Mouse (Mus musculus): ENCODE data around the gene Tubb4b. TPM values are rescaled to one million over a fixed set of nuclear protein-coding genes. Genes with fewer than 3 reads are reported as not detected.

Tubb4b gene
- total and polyA plus RNA-seq, 3 experiments, result 356 to 592 (median 520) TPM

DNA sequence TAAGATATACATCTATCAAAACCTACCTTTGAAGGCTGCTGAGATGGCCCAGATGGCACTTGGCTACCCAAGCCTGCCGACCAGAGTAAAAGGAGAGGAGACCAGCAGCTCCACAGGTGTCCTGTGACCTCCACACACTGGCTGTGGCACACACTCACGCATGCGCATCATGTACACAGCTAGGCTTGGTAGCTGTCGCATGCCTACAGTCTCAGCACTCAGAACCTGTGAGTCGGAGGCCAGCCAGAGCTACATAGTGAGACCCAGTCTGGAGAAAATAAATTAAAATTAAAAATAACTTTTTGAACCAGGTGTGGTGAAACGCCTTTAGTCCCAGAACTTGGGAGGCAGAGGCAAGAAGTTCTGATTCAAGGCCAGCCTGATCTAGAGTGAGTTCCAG is 36.7 kb downstream of the Tubb4b start:
- DNase-seq (ENCODE audit: extremely low read depth), result no peak
- peaks cover 0 to 3% of the 10 kb centered on the region in 2 experiments for H3K36me3 ChIP-seq (replicated peaks in 1 of 2; ENCODE audit: control insufficient read depth in 1 of 2, insufficient read depth in 1 of 2, low read length in 1 of 2)
- H3K79me2 ChIP-seq (replicated peaks; ENCODE audit: control insufficient read depth, extremely low read depth, insufficient read depth, poor library complexity, severe bottlenecking), result 0 out of 2 replicates have a peak, but pooled peaks cover 1% of the 10 kb centered on the region
- no peak overlapping the region for H3K9ac ChIP-seq (ENCODE audit: insufficient read depth, low read depth)
- TF ChIP-seq ZC3H11A (IDR thresholded peaks at IDR 0.05; ENCODE audit: low read depth, low read length), result no peak
- TF ChIP-seq KAT2A (IDR thresholded peaks at IDR 0.05; ENCODE audit: insufficient replicate concordance, low read length), result no peak
- no peak for TF ChIP-seq ELF1 (IDR thresholded peaks at IDR 0.05; ENCODE audit: low read depth, low read length)
- H3K4me2 ChIP-seq (ENCODE audit: insufficient read depth, low read depth, poor library complexity, severe bottlenecking), result no peak overlapping the region
- H3K4me1 ChIP-seq (ENCODE audit: control insufficient read depth in 1 of 2, insufficient read depth in 2 of 2), result peaks cover 12 to 29% of the 10 kb centered on the region in 2 experiments
- no peak overlapping the region for H3K27ac ChIP-seq (ENCODE audit: insufficient read depth, low read depth)
- in situ Hi-C loops (cut with MboI; ENCODE audit: low pct_ligation_motif_present, low pct_unique_long_range_greater_than_20kb, low sequenced_read_pairs), result no loop called here
- dilution Hi-C loops (cut with MboI; ENCODE audit: extremely low pct_ligation_motif_present, extremely low pct_unique_long_range_greater_than_20kb, low sequenced_read_pairs), result no loop called here
- no peaks in the 10 kb centered on the region for H3K9me3 ChIP-seq (replicated peaks; ENCODE audit: low read length)
- H3K4me3 ChIP-seq (replicated peaks in 1 of 3; ENCODE audit: low read depth in 2 of 3, low read length in 2 of 3, poor library complexity in 1 of 3), result no peak overlapping the region
- H3K27me3 ChIP-seq (replicated peaks), result peaks cover 32% of the 10 kb centered on the region

DNA sequence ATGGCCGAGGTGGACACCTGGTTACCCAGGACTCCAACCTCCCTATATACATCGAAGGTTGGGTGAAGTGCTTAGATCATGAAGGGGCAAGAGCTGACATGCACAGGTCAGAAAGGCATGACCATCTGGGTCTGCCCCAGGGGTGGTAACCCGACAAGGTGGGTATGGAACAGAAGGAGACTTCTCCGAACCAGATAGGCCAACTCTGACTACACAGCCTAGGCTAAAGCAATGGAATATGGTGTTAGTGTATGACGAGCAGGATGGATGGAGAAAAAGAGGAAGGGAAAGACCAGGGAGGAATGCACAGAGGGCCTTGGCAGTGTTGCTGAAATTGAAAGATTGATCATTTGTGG is 37.9 kb downstream of the Tubb4b start:
- no peak overlapping the region for H3K27ac ChIP-seq (ENCODE audit: insufficient read depth, low read depth)
- no peaks in the 10 kb centered on the region for H3K79me2 ChIP-seq (replicated peaks; ENCODE audit: control insufficient read depth, extremely low read depth, insufficient read depth, poor library complexity, severe bottlenecking)
- H3K4me2 ChIP-seq (ENCODE audit: insufficient read depth, low read depth, poor library complexity, severe bottlenecking), result peak overlapping the region; percentile 58

DNA sequence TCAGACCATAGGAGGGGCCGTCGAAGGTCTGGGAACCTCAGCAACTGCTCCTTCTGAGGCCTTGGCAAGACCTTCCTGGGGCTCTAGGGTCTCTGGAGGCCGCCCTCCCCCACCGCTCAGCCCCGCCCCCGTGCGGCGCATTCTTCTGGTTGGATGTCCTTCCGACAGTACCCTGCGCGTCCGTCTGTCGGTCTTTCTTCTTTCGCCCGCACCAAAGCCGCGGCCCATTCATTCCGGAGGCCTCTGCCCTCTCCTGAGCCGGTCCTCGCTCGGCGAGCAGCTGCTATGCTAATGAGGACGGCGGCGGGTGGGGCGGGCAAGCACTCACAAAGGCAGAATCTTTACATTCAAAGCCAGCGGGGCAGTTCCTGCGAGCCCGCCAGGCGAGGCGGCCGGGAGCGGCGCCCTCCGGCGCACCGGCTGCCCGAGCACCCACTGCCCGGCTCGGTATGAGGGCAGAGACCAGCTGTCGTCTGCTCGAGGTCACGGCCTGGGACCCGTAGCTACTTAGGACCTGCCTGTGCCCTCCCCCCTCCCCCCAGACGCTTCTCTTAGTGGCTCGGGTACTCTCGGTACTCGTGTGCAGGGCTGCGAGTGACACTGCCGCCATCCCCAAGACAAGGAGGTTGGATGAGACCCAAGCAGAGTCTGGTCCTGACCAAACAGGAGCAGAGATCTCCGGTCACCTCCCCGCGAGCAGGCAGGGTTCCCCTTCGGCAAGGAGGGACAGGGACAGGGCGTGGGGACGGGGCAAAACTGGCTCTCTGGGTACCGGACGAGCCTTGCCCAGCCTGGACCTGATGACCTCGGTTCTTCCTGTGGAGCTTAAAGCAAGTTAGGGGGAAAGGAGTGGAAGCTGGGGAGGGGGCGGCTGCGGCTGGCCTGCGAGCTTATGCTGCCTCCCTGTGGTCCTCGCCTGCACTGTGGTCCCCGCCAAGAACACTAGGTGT is 38.6 kb downstream of the Tubb4b start:
- Histone ChIP-seq H3K9ac (ENCODE audit: insufficient read depth, low read depth) (peak overlapping the region; percentile 25; the same call in 1 of the 2 replicates), H3K27ac (ENCODE audit: insufficient read depth, low read depth) (0 out of 2 replicates have a peak overlapping the region, but pooled peaks have one; percentile 2), H3K4me3 (replicated peaks in 1 of 3; ENCODE audit: low read depth in 2 of 3, low read length in 2 of 3, poor library complexity in 1 of 3) (peak overlapping the region in 2 of 3 experiments; percentile 44 to 52), H3K27me3 (replicated peaks) (peaks cover 47% of the 10 kb centered on the region), H3K4me2 (ENCODE audit: insufficient read depth, low read depth, poor library complexity, severe bottlenecking) (peak overlapping the region; percentile 58), H3K79me2 (replicated peaks; ENCODE audit: control insufficient read depth, extremely low read depth, insufficient read depth, poor library complexity, severe bottlenecking) (no peaks in the 10 kb centered on the region), H3K4me1 (ENCODE audit: control insufficient read depth in 1 of 2, insufficient read depth in 2 of 2) (peaks cover 12 to 35% of the 10 kb centered on the region in 2 experiments), H3K9me3 (replicated peaks; ENCODE audit: low read length) (peaks cover 9% of the 10 kb centered on the region), H3K36me3 (replicated peaks in 1 of 2; ENCODE audit: control insufficient read depth in 1 of 2, insufficient read depth in 1 of 2, low read length in 1 of 2) (no peaks in the 10 kb centered on the region)
- DNase-seq (ENCODE audit: extremely low read depth), result peak; percentile 27
- dilution Hi-C loops (cut with MboI; ENCODE audit: extremely low pct_ligation_motif_present, extremely low pct_unique_long_range_greater_than_20kb, low sequenced_read_pairs), result no loop called here
- in situ Hi-C loops (cut with MboI; ENCODE audit: low pct_ligation_motif_present, low pct_unique_long_range_greater_than_20kb, low sequenced_read_pairs), result no loop called here
- TF ChIP-seq ELF1 (IDR thresholded peaks at IDR 0.05; ENCODE audit: low read depth, low read length), result 0 out of 2 replicates have a peak, but pooled peaks have one; percentile 13
- no peak for TF ChIP-seq HCFC1 (IDR thresholded peaks at IDR 0.05; ENCODE audit: low read depth, low read length)
- TF ChIP-seq IRF4 (IDR thresholded peaks at IDR 0.05; ENCODE audit: low read depth, low read length), result 0 out of 2 replicates have a peak, but pooled peaks have one; percentile 16
- no peak for TF ChIP-seq USF1 (IDR thresholded peaks at IDR 0.05; ENCODE audit: low read depth, low read length)
- no peak for TF ChIP-seq GABPA (IDR thresholded peaks at IDR 0.05; ENCODE audit: insufficient replicate concordance, low read depth, low read length)
- TF ChIP-seq NELFE (IDR thresholded peaks at IDR 0.05; ENCODE audit: low read depth, low read length), result no peak
- no peak for TF ChIP-seq TBP (conservative IDR thresholded peaks at IDR 0.05; ENCODE audit: low read depth, low read length)
- no peak for TF ChIP-seq ZC3H11A (IDR thresholded peaks at IDR 0.05; ENCODE audit: low read depth, low read length)
- peak in 1 of 2 experiments; percentile 66; a peak in 2 of 4 replicates for TF ChIP-seq CTCF (conservative IDR thresholded peaks at IDR 0.05 in 1 of 2, IDR thresholded peaks at IDR 0.05 in 1 of 2; ENCODE audit: low read depth in 2 of 2, low read length in 2 of 2)
- peak; percentile 61 for TF ChIP-seq MAZ (IDR thresholded peaks at IDR 0.05; ENCODE audit: low read depth, low read length)
- TF ChIP-seq JUN (IDR thresholded peaks at IDR 0.05; ENCODE audit: insufficient read depth, low read depth, low read length), result no peak
- no peak for TF ChIP-seq MAFK (IDR thresholded peaks at IDR 0.05; ENCODE audit: insufficient replicate concordance, low read length)
- no peak for TF ChIP-seq MEF2A (IDR thresholded peaks at IDR 0.05; ENCODE audit: borderline replicate concordance, low read depth, low read length)
- TF ChIP-seq JUND (conservative IDR thresholded peaks at IDR 0.05; ENCODE audit: low read depth, low read length), result no peak
- TF ChIP-seq MYC (IDR thresholded peaks at IDR 0.05; ENCODE audit: low read depth, low read length), result no peak
- TF ChIP-seq BHLHE40 (IDR thresholded peaks at IDR 0.05; ENCODE audit: low read depth, low read length), result no peak
- no peak for TF ChIP-seq MAX (IDR thresholded peaks at IDR 0.05; ENCODE audit: low read length)
- TF ChIP-seq POLR2AphosphoS2 (IDR thresholded peaks at IDR 0.05; ENCODE audit: low read depth, low read length), result no peak
- TF ChIP-seq RCOR1 (conservative IDR thresholded peaks at IDR 0.05; ENCODE audit: low read depth, low read length), result no peak
- no peak for TF ChIP-seq EP300 (IDR thresholded peaks at IDR 0.05; ENCODE audit: low read length)
- TF ChIP-seq USF2 (conservative IDR thresholded peaks at IDR 0.05; ENCODE audit: low read depth, low read length), result no peak

More for the DNA sequence above, 37.9 kb downstream of the Tubb4b start:
- H3K36me3 ChIP-seq (replicated peaks in 1 of 2; ENCODE audit: control insufficient read depth in 1 of 2, insufficient read depth in 1 of 2, low read length in 1 of 2), result peaks cover 0 to under 1% of the 10 kb centered on the region in 2 experiments
- dilution Hi-C loops (cut with MboI; ENCODE audit: extremely low pct_ligation_motif_present, extremely low pct_unique_long_range_greater_than_20kb, low sequenced_read_pairs), result no loop called here
- TF ChIP-seq POLR2A (IDR thresholded peaks at IDR 0.05; ENCODE audit: low read depth, low read length) (no peak), CHD1 (IDR thresholded peaks at IDR 0.05; ENCODE audit: low read depth, low read length) (0 out of 2 replicates have a peak, but pooled peaks have one; percentile 25)
- in situ Hi-C loops (cut with MboI; ENCODE audit: low pct_ligation_motif_present, low pct_unique_long_range_greater_than_20kb, low sequenced_read_pairs), result no loop called here
- H3K27me3 ChIP-seq (replicated peaks), result peaks cover 41% of the 10 kb centered on the region
- DNase-seq (ENCODE audit: extremely low read depth), result no peak
- H3K9me3 ChIP-seq (replicated peaks; ENCODE audit: low read length), result peaks cover 2% of the 10 kb centered on the region
- H3K4me3 ChIP-seq (replicated peaks in 1 of 3; ENCODE audit: low read depth in 2 of 3, low read length in 2 of 3, poor library complexity in 1 of 3), result peak overlapping the region in 1 of 3 experiments; percentile 52
- H3K9ac ChIP-seq (ENCODE audit: insufficient read depth, low read depth), result no peak overlapping the region
- peaks cover 12 to 31% of the 10 kb centered on the region in 2 experiments for H3K4me1 ChIP-seq (ENCODE audit: control insufficient read depth in 1 of 2, insufficient read depth in 2 of 2)

Data from CH12.LX (cell line).